Mouse (Mus musculus) myocyte (in vitro differentiated cells): ENCODE data around the gene Fgf2. TPM values are rescaled to one million over a fixed set of nuclear protein-coding genes. Genes with fewer than 3 reads are reported as not detected.
A peak's percentile ranks its signal among the peaks of the same experiment; 100 is the strongest.

Source experiments
- H3K27me3 ChIP-seq: one replicate; pipeline ENCODE4 v1.6.1; 2011; ENCODE audit not compliant: control insufficient read depth, insufficient read depth, insufficient read length
- H3K36me3 ChIP-seq: one replicate; pipeline ENCODE4 v1.6.1; 2011; ENCODE audit not compliant: control insufficient read depth, insufficient read depth
- H3K4me2 ChIP-seq: one replicate; pipeline ENCODE4 v1.6.1; 2011; ENCODE audit warnings: low read depth, control low read depth
- H3K4me3 ChIP-seq: one replicate; pipeline ENCODE4 v1.5.1; 2011; ENCODE audit warnings: mild to moderate bottlenecking, control low read depth, moderate library complexity
- H3K79me2 ChIP-seq: one replicate; pipeline ENCODE4 v1.6.1; 2011; ENCODE audit not compliant: control insufficient read depth, insufficient read depth
- H3ac ChIP-seq: one replicate; pipeline ENCODE4 v1.6.1; 2011; ENCODE audit not compliant: control insufficient read depth, insufficient read length
- CEBPB ChIP-seq: IDR thresholded peaks from 2 replicates; pipeline ENCODE4 v1.6.1; 2011; ENCODE audit warnings: mild to moderate bottlenecking, moderate library complexity; ENCODE audit not compliant: poor library complexity, insufficient read depth, severe bottlenecking
- E2F4 ChIP-seq: IDR thresholded peaks from one replicate; pipeline ENCODE4 v1.6.1; 2011; ENCODE audit warnings: mild to moderate bottlenecking, control low read depth, moderate library complexity; ENCODE audit not compliant: insufficient read depth
- MAX ChIP-seq: IDR thresholded peaks from one replicate; pipeline ENCODE4 v1.6.1; 2011; ENCODE audit warnings: low read depth, mild to moderate bottlenecking, control low read depth
- MYOD1 ChIP-seq, 3 experiments: IDR thresholded peaks; one replicate each; pipeline ENCODE4 v1.6.1; 2011; ENCODE audit warnings: control low read depth in 2 of 3, low read depth in 2 of 3, mild to moderate bottlenecking in 2 of 3, moderate library complexity in 1 of 3; ENCODE audit not compliant: insufficient read length in 2 of 3, control insufficient read depth in 1 of 3
- MYOG ChIP-seq, 3 experiments: IDR thresholded peaks; one replicate each; pipeline ENCODE4 v1.6.1; 2011; ENCODE audit warnings: control low read depth in 2 of 3, low read depth in 2 of 3, mild to moderate bottlenecking in 2 of 3; ENCODE audit not compliant: insufficient read length in 2 of 3, control insufficient read depth in 1 of 3, insufficient read depth in 1 of 3
- POLR2A ChIP-seq: IDR thresholded peaks from one replicate; pipeline ENCODE4 v1.6.1; 2011; ENCODE audit warnings: low read depth, mild to moderate bottlenecking, control low read depth, moderate library complexity; ENCODE audit not compliant: insufficient read length
- POLR2AphosphoS2 ChIP-seq: IDR thresholded peaks from one replicate; pipeline ENCODE4 v1.6.1; 2011; ENCODE audit warnings: low read depth, control low read depth; ENCODE audit not compliant: insufficient read length
- REST ChIP-seq: IDR thresholded peaks from one replicate; pipeline ENCODE4 v1.6.1; 2011; ENCODE audit warnings: mild to moderate bottlenecking, control low read depth, moderate library complexity; ENCODE audit not compliant: insufficient read depth, insufficient read length
- SRF ChIP-seq: IDR thresholded peaks from one replicate; pipeline ENCODE4 v1.6.1; 2011; ENCODE audit warnings: low read depth; ENCODE audit not compliant: control insufficient read depth, insufficient read length
- TCF12 ChIP-seq: IDR thresholded peaks from one replicate; pipeline ENCODE4 v1.6.1; 2011; ENCODE audit warnings: mild to moderate bottlenecking, control low read depth; ENCODE audit not compliant: poor library complexity, insufficient read depth, severe bottlenecking
- TCF3 ChIP-seq: IDR thresholded peaks from one replicate; pipeline ENCODE4 v1.6.1; 2011; ENCODE audit warnings: low read depth, control low read depth; ENCODE audit not compliant: insufficient read length
- USF1 ChIP-seq: IDR thresholded peaks from one replicate; pipeline ENCODE4 v1.6.1; 2011; ENCODE audit warnings: low read depth, mild to moderate bottlenecking, control low read depth, moderate library complexity
- polyA plus RNA-seq: library from polyadenylated mRNA; unstranded; fragments of >200 nt; fragmentation: generic; extraction: Trizol; gene quantifications from one replicate; pipeline ENCODE4 v1.2.1, GENCODE M21; 2012; ENCODE audit warnings: missing spikeins

Gene Fgf2
- polyA plus RNA-seq, 1 experiment, result 0.65 TPM

DNA sequence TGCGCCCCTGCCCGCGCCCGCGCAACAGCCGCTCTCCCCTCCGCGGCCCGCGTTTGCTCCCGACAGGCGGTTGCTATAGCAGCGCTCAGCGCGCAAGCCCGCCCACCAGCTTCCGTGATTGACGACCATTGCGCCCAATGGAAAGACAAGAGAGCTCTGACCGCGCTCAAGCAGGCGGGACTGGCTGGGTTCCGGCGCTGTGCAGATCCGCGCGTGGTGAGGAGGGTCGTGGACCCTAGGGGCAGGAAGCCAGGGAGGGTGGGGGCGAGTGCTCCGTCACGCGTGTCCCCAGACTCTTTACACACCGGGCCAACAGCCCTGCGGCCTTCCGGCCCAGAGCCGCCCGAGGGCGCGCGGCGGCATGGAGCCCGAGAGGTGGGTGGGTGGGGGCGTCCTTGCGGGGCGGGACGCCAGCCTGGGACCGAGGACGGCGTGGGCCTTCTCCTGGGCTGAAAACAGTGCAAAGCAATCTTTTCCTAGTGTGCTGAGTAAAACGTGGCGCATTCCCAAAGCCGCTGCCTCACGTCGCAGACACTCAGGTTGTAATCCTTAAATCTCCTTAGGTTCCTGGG lies 35.7 kb upstream of the Fgf2 start, which contains the start of the genes Bbs12 and Cetn4:
Gene Bbs12, plus strand, starts transcription at position 185 of the 572 bp plus-strand sequence.
Gene Cetn4, minus strand, starts transcription at position 339 of the 572 bp plus-strand sequence.
- TF ChIP-seq REST, result no peak
- no peak for TF ChIP-seq SRF
- TF ChIP-seq MYOD1 (IDR thresholded peaks at IDR 0.05; ENCODE audit: control insufficient read depth in 1 of 3, insufficient read length in 2 of 3, low read depth in 2 of 3), result peak in 1 of 3 experiments; percentile 35
- TF ChIP-seq MYOG (IDR thresholded peaks at IDR 0.05; ENCODE audit: control insufficient read depth in 1 of 3, insufficient read depth in 1 of 3, insufficient read length in 2 of 3, low read depth in 2 of 3), result peak in 1 of 3 experiments; percentile 46
- no peak for TF ChIP-seq TCF12
- no peak for TF ChIP-seq E2F4
- no peak for TF ChIP-seq TCF3
- TF ChIP-seq POLR2AphosphoS2, result peak; percentile 51
- no peak for TF ChIP-seq CEBPB
- TF ChIP-seq USF1, result no peak
- no peak for TF ChIP-seq MAX
- peak; percentile 61 for TF ChIP-seq POLR2A

DNA sequence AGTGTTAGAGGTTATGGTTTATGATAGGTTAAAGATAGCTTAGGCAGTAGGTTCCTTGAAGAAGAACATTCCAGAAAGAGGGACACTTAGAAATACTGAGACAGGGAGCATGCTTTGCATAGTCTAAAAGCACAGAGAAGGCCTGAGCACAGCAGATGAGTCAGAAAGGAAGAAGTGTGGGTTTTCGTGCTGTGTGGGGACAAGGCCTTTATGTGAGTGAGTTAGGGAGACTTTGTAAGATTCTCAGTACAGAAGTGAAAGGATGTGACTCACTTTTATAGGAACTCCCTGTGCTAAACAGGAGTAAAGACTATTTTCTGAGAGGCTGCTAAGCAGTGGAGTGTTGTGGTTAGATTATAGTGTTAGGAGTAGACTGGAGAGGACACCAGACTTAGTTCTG lies 34.8 kb upstream of the Fgf2 start:
- H3K27me3 ChIP-seq, result no peaks in the 10 kb centered on the region
- peak overlapping the region; percentile 74 for H3K4me2 ChIP-seq
- H3K36me3 ChIP-seq, result no peaks in the 10 kb centered on the region
- TF ChIP-seq MAX, result peak; percentile 21
- no peak for TF ChIP-seq E2F4
- H3K4me3 ChIP-seq, result peak overlapping the region; percentile 54
- no peak overlapping the region for H3ac ChIP-seq
- no peaks in the 10 kb centered on the region for H3K79me2 ChIP-seq

More for the DNA sequence above, 35.7 kb upstream of the Fgf2 start, which contains the start of the genes Bbs12 and Cetn4:
- H3K4me2 ChIP-seq, result peak within 1 kb of the TSS; percentile 79
- H3K4me3 ChIP-seq, result peak within 1 kb of the TSS; percentile 54
- H3K27me3 ChIP-seq, result no peaks in the 10 kb centered on the region
- no peaks in the 10 kb centered on the region for H3K79me2 ChIP-seq
- H3ac ChIP-seq, result peak within 1 kb of the TSS; percentile 5
- H3K36me3 ChIP-seq, result no peaks in the 10 kb centered on the region

DNA sequence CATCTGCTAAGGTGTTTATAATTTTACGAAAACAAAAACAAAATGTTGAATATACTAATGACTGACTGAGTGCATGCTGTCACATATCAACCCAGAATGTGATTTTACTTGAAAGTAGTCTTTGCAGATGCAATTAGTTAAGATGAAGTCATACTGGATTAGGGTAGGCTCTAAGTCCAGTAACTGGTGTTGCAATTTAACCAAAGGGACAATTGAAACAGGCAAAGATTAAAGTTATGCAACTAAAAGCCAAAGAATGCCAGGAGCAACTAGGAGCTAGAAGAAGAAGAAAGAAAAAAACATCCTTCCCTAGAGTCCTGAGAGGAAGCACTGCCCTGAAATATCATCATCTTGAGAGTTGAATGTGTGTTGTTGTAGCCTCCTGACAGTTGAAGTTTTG lies 31.9 kb upstream of the Fgf2 start:
- no peaks in the 10 kb centered on the region for H3K79me2 ChIP-seq
- no peak overlapping the region for H3K4me3 ChIP-seq
- no peak overlapping the region for H3K4me2 ChIP-seq
- H3K36me3 ChIP-seq, result peaks cover 6% of the 10 kb centered on the region
- TF ChIP-seq TCF12 (no peak), E2F4 (no peak), TCF3 (no peak), CEBPB (no peak), MAX (no peak), USF1 (no peak), MYOG (IDR thresholded peaks at IDR 0.05; ENCODE audit: control insufficient read depth in 1 of 3, insufficient read depth in 1 of 3, insufficient read length in 2 of 3, low read depth in 2 of 3) (no peak), REST (no peak), POLR2AphosphoS2 (no peak)
- no peak overlapping the region for H3ac ChIP-seq
- H3K27me3 ChIP-seq, result no peaks in the 10 kb centered on the region

DNA sequence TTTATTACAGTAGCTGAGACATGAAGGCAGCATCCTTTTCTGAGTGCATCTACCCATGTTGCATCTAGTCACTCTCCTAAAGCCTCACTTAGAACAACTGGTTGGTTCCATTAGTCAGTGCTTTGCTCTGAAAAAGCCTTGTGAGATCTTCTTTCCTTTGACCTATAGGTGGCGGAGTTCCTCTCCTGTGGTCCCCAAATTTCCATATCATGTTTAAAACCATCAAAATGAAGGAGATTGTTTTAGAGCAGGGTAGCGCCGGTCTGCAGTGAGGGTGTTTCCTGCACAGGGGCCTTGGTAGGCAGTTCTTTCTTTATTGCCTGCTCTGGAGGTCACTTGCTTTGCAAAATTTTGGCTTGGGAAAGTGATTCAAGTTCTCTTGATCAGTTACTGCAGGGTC lies 23.8 kb upstream of the Fgf2 start:
- Histone ChIP-seq H3ac (no peak overlapping the region), H3K4me2 (no peak overlapping the region), H3K79me2 (no peaks in the 10 kb centered on the region), H3K27me3 (no peaks in the 10 kb centered on the region), H3K36me3 (peaks cover 9% of the 10 kb centered on the region), H3K4me3 (no peak overlapping the region)
- TF ChIP-seq POLR2A, result no peak
- no peak for TF ChIP-seq REST
- TF ChIP-seq MYOD1 (IDR thresholded peaks at IDR 0.05; ENCODE audit: control insufficient read depth in 1 of 3, insufficient read length in 2 of 3, low read depth in 2 of 3), result no peak

DNA sequence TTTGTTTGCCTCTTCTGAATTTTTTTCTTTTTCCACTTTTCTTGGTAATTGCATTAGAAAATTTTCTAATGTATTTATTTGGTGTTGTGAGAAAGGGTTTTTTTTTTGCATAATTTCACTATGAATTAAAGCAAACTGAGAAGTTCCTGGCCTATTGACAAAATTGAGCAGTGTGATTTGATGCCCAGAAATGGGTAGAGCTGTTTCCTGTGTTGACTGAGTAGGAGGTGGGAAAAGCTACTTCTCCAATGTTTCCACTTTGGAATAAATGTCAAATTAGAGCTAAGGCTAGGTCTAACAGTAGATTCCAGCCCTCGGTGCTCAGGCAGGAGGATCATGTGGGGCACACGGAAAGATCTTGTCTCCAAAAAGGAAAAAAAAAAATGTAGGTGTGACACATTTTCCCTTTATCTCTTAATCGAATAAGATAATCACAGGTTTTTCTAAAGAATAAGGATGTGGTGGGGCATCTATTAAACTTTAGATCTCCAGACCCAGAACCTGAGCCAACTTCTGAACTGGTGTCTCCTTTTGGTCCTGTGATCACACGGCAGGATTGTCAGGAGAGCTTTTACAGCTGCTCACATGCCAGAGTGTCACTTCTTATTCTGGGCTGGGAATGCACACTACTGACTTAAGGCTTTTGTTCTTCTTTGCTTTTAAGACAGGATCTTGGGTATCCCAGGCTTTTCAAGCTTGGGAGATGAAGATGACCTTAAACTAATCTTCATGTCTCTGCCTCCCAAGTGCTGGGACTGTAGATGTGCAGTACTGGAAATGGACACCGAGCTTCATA lies 22.6 kb upstream of the Fgf2 start:
- H3K4me2 ChIP-seq, result no peak overlapping the region
- no peaks in the 10 kb centered on the region for H3K79me2 ChIP-seq
- no peaks in the 10 kb centered on the region for H3K27me3 ChIP-seq
- H3K36me3 ChIP-seq, result peaks cover 9% of the 10 kb centered on the region
- no peak for TF ChIP-seq REST
- no peak for TF ChIP-seq USF1
- TF ChIP-seq POLR2A, result no peak
- no peak for TF ChIP-seq POLR2AphosphoS2
- no peak for TF ChIP-seq MYOG (IDR thresholded peaks at IDR 0.05; ENCODE audit: control insufficient read depth in 1 of 3, insufficient read depth in 1 of 3, insufficient read length in 2 of 3, low read depth in 2 of 3)
- no peak for TF ChIP-seq SRF
- TF ChIP-seq CEBPB, result no peak
- no peak for TF ChIP-seq TCF12
- TF ChIP-seq E2F4, result no peak
- no peak overlapping the region for H3K4me3 ChIP-seq
- H3ac ChIP-seq, result no peak overlapping the region
